Mouse (Mus musculus): Measurements from ENCODE around the gene Elp5. TPM values are rescaled to one million over a fixed set of nuclear protein-coding genes. Genes with fewer than 3 reads are reported as not detected.
"Not testable (repeated sequence)": the region's sequence is repeated elsewhere in the genome, so short reads cannot be mapped to it uniquely, and the experiment has no call there.

Elp5 gene
- total and polyA plus RNA-seq, 2 experiments from 2014 or later = 115 to 187 TPM

DNA sequence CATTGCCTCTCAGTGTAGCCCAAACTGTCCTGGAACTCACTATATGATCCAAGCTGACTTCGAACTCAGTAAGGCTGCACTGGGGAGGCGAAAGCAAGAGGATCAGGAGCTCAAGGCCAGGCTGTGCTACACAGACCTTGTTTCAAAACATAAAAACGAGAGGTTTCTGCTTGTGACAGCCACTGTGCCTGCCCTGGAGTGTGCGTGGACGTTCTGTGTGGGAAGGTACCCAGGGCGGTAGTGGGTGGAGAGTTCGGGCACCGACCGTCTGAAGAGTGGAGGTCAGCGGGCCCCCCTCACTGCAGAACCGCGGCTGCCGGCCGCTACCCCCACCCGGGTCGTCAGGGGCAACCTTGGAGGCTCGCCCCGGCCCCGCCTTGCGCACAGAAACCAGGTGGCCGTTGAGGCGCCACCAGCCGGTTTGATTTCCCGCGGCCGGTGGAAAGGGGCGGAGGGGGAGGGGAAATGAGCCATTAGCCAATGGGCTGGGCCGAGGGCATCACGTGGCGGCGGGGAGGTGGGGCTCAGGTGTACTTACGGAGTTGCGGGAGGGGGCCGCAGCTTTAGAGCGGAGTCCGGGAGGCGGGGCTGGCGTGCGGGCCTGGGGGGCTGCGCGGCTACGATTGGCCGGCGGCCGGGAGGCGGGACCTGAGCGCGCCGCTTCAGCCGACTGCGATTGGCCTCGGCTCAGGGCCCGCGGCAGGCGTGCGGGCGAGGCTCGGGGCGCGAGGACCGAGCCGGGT lies 47.0 kb downstream of the Elp5 start, which contains the start of gene Ybx2:
Gene Ybx2, plus strand, starts transcription at position 660 of the 743 bp plus-strand sequence.
- Histone ChIP-seq H3K4me2 (ENCODE audit: low read depth) (peak within 1 kb of the TSS; percentile 98), H3K27me3 (ENCODE audit: insufficient read depth, low read length) (no peaks in the 10 kb centered on the region), H3K9ac (peak within 1 kb of the TSS; percentile 55), H3K27ac (ENCODE audit: low read depth, low read length) (no peak within 1 kb of the TSS), H3K36me3 (ENCODE audit: insufficient read depth) (no peaks in the 10 kb centered on the region), H3K9me3 (ENCODE audit: low read length) (no peaks in the 10 kb centered on the region), H3K4me3 (ENCODE audit: low read depth, low read length) (peak within 1 kb of the TSS; percentile 55), H3K4me1 (ENCODE audit: insufficient read depth) (peaks cover 8% of the 10 kb centered on the region)
- peak; percentile 93 for ATAC-seq
- TF ChIP-seq CTCF (IDR thresholded peaks at IDR 0.05; ENCODE audit: low read depth) = 0 out of 2 replicates have a peak, but pooled peaks have one; percentile 23
- WGBS = 3% methylated on average over 49 of the region's 62 CpGs
- peak; percentile 93 for DNase-seq

DNA sequence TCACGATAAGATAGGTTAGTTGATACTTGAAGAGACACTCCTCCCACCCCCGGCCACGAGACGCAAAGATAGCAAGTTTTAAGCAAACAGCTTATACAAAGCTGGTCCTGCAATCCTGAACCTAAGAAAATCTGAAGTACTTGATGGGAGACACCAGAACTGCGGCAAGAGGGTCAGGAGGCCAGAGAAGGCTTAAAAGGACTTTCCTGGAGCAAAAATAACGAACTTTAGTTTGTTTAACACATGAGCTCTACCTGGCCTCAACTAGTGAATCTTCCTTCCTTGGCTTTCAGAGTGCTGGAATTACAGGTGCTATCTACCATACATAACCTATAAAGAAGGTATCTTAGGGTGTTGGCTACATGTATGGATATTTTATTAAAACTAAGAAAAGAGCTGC lies 47.6 kb downstream of the Elp5 start:
- Histone ChIP-seq H3K4me3 (ENCODE audit: low read depth, low read length) (no peak overlapping the region), H3K4me1 (ENCODE audit: insufficient read depth) (peaks cover 8% of the 10 kb centered on the region), H3K9ac (no peak overlapping the region), H3K36me3 (ENCODE audit: insufficient read depth) (no peaks in the 10 kb centered on the region), H3K4me2 (ENCODE audit: low read depth) (no peak overlapping the region), H3K9me3 (ENCODE audit: low read length) (no peaks in the 10 kb centered on the region), H3K27me3 (ENCODE audit: insufficient read depth, low read length) (no peaks in the 10 kb centered on the region), H3K27ac (ENCODE audit: low read depth, low read length) (no peak overlapping the region)
- DNase-seq (no peak), ATAC-seq (no peak)
- TF ChIP-seq CTCF (IDR thresholded peaks at IDR 0.05; ENCODE audit: low read depth) = no peak
- WGBS = 15% methylated on average over 6 of the region's 6 CpGs

DNA sequence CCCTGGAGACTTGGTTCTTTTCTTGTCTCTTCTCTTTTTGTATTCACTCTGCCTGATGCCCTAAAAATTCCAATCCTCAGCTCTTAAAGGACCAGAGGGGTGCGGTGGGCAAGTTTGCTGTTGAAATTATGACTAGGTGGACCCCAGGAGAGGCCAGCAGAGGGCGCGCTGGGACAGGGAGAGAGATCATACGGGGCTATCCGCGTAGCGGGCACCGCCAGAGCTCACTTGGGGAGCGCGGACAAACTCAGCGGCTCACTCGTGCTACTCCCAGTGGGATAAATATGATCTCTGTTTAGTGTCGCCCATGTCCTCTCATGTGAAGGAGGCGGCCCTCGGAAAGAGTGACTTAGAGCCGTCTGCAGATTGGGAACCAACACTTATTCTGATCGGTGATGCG lies 48.1 kb downstream of the Elp5 start:
- Histone ChIP-seq H3K9me3 (ENCODE audit: low read length) (no peaks in the 10 kb centered on the region), H3K9ac (no peak overlapping the region), H3K4me2 (ENCODE audit: low read depth) (peak overlapping the region; percentile 13; the same call in 1 of the 2 replicates), H3K4me3 (ENCODE audit: low read depth, low read length) (no peak overlapping the region), H3K27ac (ENCODE audit: low read depth, low read length) (no peak overlapping the region), H3K27me3 (ENCODE audit: insufficient read depth, low read length) (no peaks in the 10 kb centered on the region), H3K4me1 (ENCODE audit: insufficient read depth) (peaks cover 8% of the 10 kb centered on the region), H3K36me3 (ENCODE audit: insufficient read depth) (no peaks in the 10 kb centered on the region)
- 1% methylated on average over 18 of the region's 18 CpGs for WGBS
- peak; percentile 90 for TF ChIP-seq CTCF (IDR thresholded peaks at IDR 0.05; ENCODE audit: low read depth)
- DNase-seq (peak; percentile 91), ATAC-seq (peak; percentile 74)

DNA sequence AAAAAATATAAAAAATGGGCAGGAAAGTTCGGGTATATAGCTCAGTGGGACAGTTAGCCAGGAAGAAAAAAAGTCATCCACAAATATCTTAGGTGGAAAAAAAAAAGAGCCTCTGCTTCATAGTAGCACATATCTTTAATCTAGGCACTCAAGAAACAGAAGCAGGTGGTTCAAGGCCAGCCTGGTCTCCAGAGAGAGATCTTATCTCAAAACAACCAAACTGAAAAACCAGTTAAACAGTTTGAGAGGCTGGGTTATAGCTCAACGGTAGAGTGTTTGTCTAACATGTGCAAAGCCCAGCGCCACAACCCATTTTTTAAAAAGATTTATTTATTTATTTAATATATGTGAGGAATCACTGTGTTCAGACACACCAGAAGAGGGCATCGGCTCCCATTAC lies 49.3 kb downstream of the Elp5 start:
- DNase-seq = no peak
- WGBS = 82% methylated on average over 4 of the region's 4 CpGs
- Histone ChIP-seq H3K9me3 (ENCODE audit: low read length) (no peaks in the 10 kb centered on the region), H3K4me3 (ENCODE audit: low read depth, low read length) (no peak overlapping the region), H3K4me2 (ENCODE audit: low read depth) (no peak overlapping the region), H3K27ac (ENCODE audit: low read depth, low read length) (no peak overlapping the region), H3K27me3 (ENCODE audit: insufficient read depth, low read length) (no peaks in the 10 kb centered on the region), H3K4me1 (ENCODE audit: insufficient read depth) (peaks cover 8% of the 10 kb centered on the region), H3K36me3 (ENCODE audit: insufficient read depth) (no peaks in the 10 kb centered on the region), H3K9ac (no peak overlapping the region)
- TF ChIP-seq CTCF (IDR thresholded peaks at IDR 0.05; ENCODE audit: low read depth) = no peak
- no peak for ATAC-seq

DNA sequence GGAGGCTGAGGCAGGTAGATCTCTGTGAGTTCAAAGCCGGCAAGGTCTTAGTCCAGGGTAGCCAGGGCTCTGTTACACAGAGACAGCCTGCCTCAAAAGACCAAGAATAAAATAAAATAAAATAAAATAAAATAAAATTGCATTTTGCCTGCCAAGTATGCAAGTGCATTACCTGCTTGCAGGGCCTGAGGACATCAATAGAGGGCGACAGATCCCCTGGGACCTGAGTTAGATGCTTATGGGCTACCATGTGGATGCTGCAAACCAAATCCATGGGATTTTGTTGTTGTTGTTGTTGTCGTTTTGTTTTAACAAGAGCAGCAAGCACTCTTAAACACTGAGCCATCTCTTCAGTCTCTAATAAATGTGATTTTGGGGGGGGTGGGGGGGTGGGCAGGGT lies 50.1 kb downstream of the Elp5 start:
- WGBS = 30% methylated on average over 3 of the region's 3 CpGs
- Histone ChIP-seq H3K36me3 (ENCODE audit: insufficient read depth) (no peaks in the 10 kb centered on the region), H3K27ac (ENCODE audit: low read depth, low read length) (no peak overlapping the region), H3K4me1 (ENCODE audit: insufficient read depth) (peaks cover 8% of the 10 kb centered on the region), H3K27me3 (ENCODE audit: insufficient read depth, low read length) (no peaks in the 10 kb centered on the region), H3K9ac (no peak overlapping the region), H3K4me2 (ENCODE audit: low read depth) (no peak overlapping the region), H3K9me3 (ENCODE audit: low read length) (no peaks in the 10 kb centered on the region), H3K4me3 (ENCODE audit: low read depth, low read length) (no peak overlapping the region)
- 0 out of 2 replicates have a peak, but pooled peaks have one; percentile 32 for TF ChIP-seq CTCF (IDR thresholded peaks at IDR 0.05; ENCODE audit: low read depth)
- no peak for DNase-seq
- ATAC-seq = no peak

DNA sequence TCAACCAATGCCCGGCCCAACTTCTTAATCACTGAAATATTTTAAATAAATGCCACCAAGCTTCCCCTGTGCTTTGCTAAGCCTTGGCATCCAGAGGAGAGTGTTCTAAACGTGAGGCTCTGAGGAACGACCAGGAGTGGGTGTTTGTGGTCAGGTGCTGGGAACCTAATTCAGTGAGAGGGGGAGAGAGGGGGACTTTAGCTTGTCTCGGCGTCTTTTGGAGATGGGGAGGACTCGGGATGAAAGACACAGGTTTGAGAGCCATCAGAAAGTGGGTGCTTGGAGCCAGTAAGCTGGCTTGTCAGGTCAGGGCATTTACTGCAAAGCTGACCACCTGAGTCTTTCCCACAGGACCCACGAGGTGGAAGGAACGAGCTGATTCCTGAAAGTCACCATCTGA lies 50.5 kb downstream of the Elp5 start:
- DNase-seq = no peak
- H3K4me1 ChIP-seq (ENCODE audit: insufficient read depth) = peaks cover 6% of the 10 kb centered on the region
- no peak for TF ChIP-seq CTCF (IDR thresholded peaks at IDR 0.05; ENCODE audit: low read depth)
- H3K4me3 ChIP-seq (ENCODE audit: low read depth, low read length) = no peak overlapping the region
- H3K9me3 ChIP-seq (ENCODE audit: low read length) = no peaks in the 10 kb centered on the region
- no peak for ATAC-seq
- H3K27ac ChIP-seq (ENCODE audit: low read depth, low read length) = no peak overlapping the region
- no peaks in the 10 kb centered on the region for H3K36me3 ChIP-seq (ENCODE audit: insufficient read depth)
- H3K9ac ChIP-seq = no peak overlapping the region
- H3K4me2 ChIP-seq (ENCODE audit: low read depth) = no peak overlapping the region
- H3K27me3 ChIP-seq (ENCODE audit: insufficient read depth, low read length) = no peaks in the 10 kb centered on the region
- WGBS = 80% methylated on average over 8 of the region's 8 CpGs

DNA sequence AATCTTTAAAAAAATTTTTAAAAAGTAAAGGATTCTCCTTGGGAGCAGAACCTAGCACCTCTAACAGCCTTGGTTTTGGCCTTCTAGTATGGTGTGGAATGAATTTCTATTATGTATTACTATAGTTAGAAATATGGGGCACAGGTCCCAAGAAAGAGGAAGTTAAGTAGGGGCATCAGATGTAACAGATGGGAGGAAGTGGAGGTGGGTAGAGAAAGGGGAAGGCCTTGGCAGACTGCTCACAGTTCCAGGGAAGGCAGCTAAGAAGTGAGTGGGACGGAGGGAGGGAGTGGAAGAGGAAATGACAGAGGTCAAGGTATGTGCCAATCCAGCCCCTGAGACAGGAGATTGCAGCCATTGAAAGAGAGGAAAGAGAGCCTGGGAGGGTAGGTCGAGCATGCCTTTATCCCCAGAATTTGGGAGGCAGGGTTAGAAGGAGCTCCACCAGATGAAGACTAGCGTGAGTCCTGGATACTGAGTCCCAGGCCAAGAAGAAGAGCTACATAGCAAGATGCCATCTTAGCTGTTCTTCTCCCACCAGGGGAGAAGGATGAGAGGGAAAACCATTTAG lies 51.3 kb downstream of the Elp5 start:
- Histone ChIP-seq H3K4me2 (ENCODE audit: low read depth) (no peak overlapping the region), H3K36me3 (ENCODE audit: insufficient read depth) (no peaks in the 10 kb centered on the region), H3K4me1 (ENCODE audit: insufficient read depth) (no peaks in the 10 kb centered on the region), H3K27ac (ENCODE audit: low read depth, low read length) (no peak overlapping the region), H3K9ac (no peak overlapping the region), H3K9me3 (ENCODE audit: low read length) (no peaks in the 10 kb centered on the region), H3K4me3 (ENCODE audit: low read depth, low read length) (no peak overlapping the region), H3K27me3 (ENCODE audit: insufficient read depth, low read length) (no peaks in the 10 kb centered on the region)
- WGBS = 71% methylated on average over 3 of the region's 3 CpGs
- ATAC-seq (no peak), DNase-seq (no peak)
- TF ChIP-seq CTCF (IDR thresholded peaks at IDR 0.05; ENCODE audit: low read depth) = no peak

DNA sequence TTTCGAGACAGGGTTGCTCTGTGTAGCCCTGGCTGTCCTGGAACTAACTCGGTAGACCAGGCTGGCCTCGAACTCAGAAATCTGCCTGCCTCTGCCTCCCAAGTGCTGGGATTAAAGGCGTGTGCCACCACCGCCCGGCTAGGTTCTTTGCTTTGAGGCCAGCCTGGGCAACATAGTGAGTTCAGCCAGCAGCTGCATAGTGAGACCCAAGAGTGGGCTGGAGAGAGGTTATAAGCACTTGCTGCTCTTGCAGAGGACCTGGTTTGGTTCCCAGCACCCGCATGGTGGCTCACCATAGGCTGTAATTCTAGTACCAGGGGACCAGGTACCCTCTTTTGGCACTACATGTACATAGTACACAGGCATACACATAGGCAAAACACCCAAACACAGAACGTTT lies 52.1 kb downstream of the Elp5 start:
- not testable (repeated sequence) for H3K27ac ChIP-seq (ENCODE audit: low read depth, low read length); H3K4me3 ChIP-seq (ENCODE audit: low read depth, low read length); DNase-seq; ATAC-seq; H3K9ac ChIP-seq; H3K9me3 ChIP-seq (ENCODE audit: low read length); H3K4me1 ChIP-seq (ENCODE audit: insufficient read depth); H3K27me3 ChIP-seq (ENCODE audit: insufficient read depth, low read length); H3K4me2 ChIP-seq (ENCODE audit: low read depth); H3K36me3 ChIP-seq (ENCODE audit: insufficient read depth)
- WGBS = 94% methylated on average over 8 of the region's 8 CpGs
